Mouse (Mus musculus) midbrain, embryonic 15.5 days (tissue): Measurements from ENCODE around the gene D630023F18Rik. TPM values are rescaled to one million over a fixed set of nuclear protein-coding genes. Genes with fewer than 3 reads are reported as not detected.

Experiments used
- ATAC-seq: fragments of 200-750 bp; cut with Nextera tagmentation; replicated peaks from 2 replicates; pipeline ENCODE4 v1.8.0; 2017; ENCODE audit warnings: moderate TSS enrichment
- H3K27ac ChIP-seq: fragments of 300-500 bp; sonication (generic); 2 replicates; pipeline ENCODE4 v1.5.1; 2015; ENCODE audit warnings: mild to moderate bottlenecking, inconsistent platforms
- H3K27me3 ChIP-seq: fragments of 300-500 bp; sonication (generic); replicated peaks from 2 replicates; pipeline ENCODE4 v1.6.1; 2015; ENCODE audit warnings: inconsistent platforms
- H3K36me3 ChIP-seq: fragments of 300-500 bp; sonication (generic); replicated peaks from 2 replicates; pipeline ENCODE4 v1.6.1; 2015; ENCODE audit warnings: inconsistent platforms
- H3K4me1 ChIP-seq: fragments of 300-500 bp; sonication (generic); 2 replicates; pipeline ENCODE4 v1.6.1; 2015; ENCODE audit warnings: inconsistent platforms
- H3K4me2 ChIP-seq: fragments of 300-500 bp; sonication (generic); 2 replicates; pipeline ENCODE4 v1.6.1; 2015; ENCODE audit warnings: inconsistent platforms, mild to moderate bottlenecking, moderate library complexity
- H3K4me3 ChIP-seq: fragments of 300-500 bp; sonication (generic); 2 replicates; pipeline ENCODE4 v1.5.1; 2015; ENCODE audit warnings: mild to moderate bottlenecking, inconsistent platforms
- H3K9ac ChIP-seq: fragments of 300-500 bp; sonication (generic); 2 replicates; pipeline ENCODE4 v1.6.1; 2015; ENCODE audit warnings: mild to moderate bottlenecking, inconsistent platforms
- H3K9me3 ChIP-seq: fragments of 300-500 bp; sonication (generic); 2 replicates; pipeline ENCODE4 v1.6.1; 2016; ENCODE audit warnings: inconsistent platforms
- WGBS: fragments of 180-500 bp; shearing (Covaris S2); methylation state at CpG from one replicate; pipeline ENCODE4 v1.1.7; 2015; ENCODE audit warnings: mixed read lengths; 5-methylcytosine and 5-hydroxymethylcytosine counted together
- polyA plus RNA-seq: library from polyadenylated mRNA; unstranded; fragments of >200 nt; fragmentation: Nextera tagmentation; extraction: Ambion mirVana; gene quantifications from 2 replicates; pipeline ENCODE4 v1.2.1, GENCODE M21; 2015

D630023F18Rik gene
- polyA plus RNA-seq, 1 experiment from 2014 or later: 1.1 TPM

GRCm38 (mm10) chr1:65132833-65133232 lies 9.8 kb upstream of the D630023F18Rik start:
- WGBS: 73% methylated on average over 1 of the region's 1 CpGs
- Histone ChIP-seq H3K9ac (no peak overlapping the region), H3K4me1 (no peaks in the 10 kb centered on the region), H3K4me3 (no peak overlapping the region), H3K9me3 (no peaks in the 10 kb centered on the region), H3K36me3 (no peaks in the 10 kb centered on the region), H3K27me3 (no peaks in the 10 kb centered on the region), H3K27ac (no peak overlapping the region), H3K4me2 (no peak overlapping the region)
- no peak for ATAC-seq

- Histone ChIP-seq H3K27ac (no peak overlapping the region), H3K9me3 (no peaks in the 10 kb centered on the region), H3K9ac (no peak overlapping the region), H3K36me3 (no peaks in the 10 kb centered on the region), H3K4me3 (no peak overlapping the region), H3K4me1 (no peaks in the 10 kb centered on the region), H3K4me2 (no peak overlapping the region), H3K27me3 (no peaks in the 10 kb centered on the region)
- WGBS: 92% methylated on average over 1 of the region's 1 CpGs
- no peak for ATAC-seq
Observed at GRCm38 (mm10) chr1:65131671-65132070, 8.7 kb upstream of the D630023F18Rik start.

GRCm38 (mm10) chr1:65130226-65130625 lies 7.2 kb upstream of the D630023F18Rik start:
- no peaks in the 10 kb centered on the region for H3K9me3 ChIP-seq
- H3K4me3 ChIP-seq: no peak overlapping the region
- H3K36me3 ChIP-seq: no peaks in the 10 kb centered on the region
- H3K27ac ChIP-seq: no peak overlapping the region
- no peak overlapping the region for H3K4me2 ChIP-seq
- no peak overlapping the region for H3K9ac ChIP-seq
- no peaks in the 10 kb centered on the region for H3K27me3 ChIP-seq
- no peak for ATAC-seq
- H3K4me1 ChIP-seq: no peaks in the 10 kb centered on the region
- WGBS: 82% methylated on average over 3 of the region's 3 CpGs

- H3K9ac ChIP-seq: no peak overlapping the region
- no peaks in the 10 kb centered on the region for H3K9me3 ChIP-seq
- no peak overlapping the region for H3K27ac ChIP-seq
- WGBS: 75% methylated on average over 3 of the region's 3 CpGs
- H3K36me3 ChIP-seq: no peaks in the 10 kb centered on the region
- no peaks in the 10 kb centered on the region for H3K27me3 ChIP-seq
- no peak overlapping the region for H3K4me2 ChIP-seq
- H3K4me3 ChIP-seq: no peak overlapping the region
- ATAC-seq: no peak
- H3K4me1 ChIP-seq: no peaks in the 10 kb centered on the region
Observed at GRCm38 (mm10) chr1:65129634-65130180, 6.7 kb upstream of the D630023F18Rik start.

GRCm38 (mm10) chr1:65119438-65119837 lies 3.6 kb downstream of the D630023F18Rik start, which contains the start of gene Gm28845:
Gene Gm28845 (minus strand): TSS chr1:65119558.
- ATAC-seq: no peak
- Histone ChIP-seq H3K4me3 (no peak within 1 kb of the TSS), H3K27ac (no peak within 1 kb of the TSS), H3K9me3 (no peaks in the 10 kb centered on the region), H3K9ac (no peak within 1 kb of the TSS), H3K36me3 (no peaks in the 10 kb centered on the region), H3K27me3 (no peaks in the 10 kb centered on the region), H3K4me2 (no peak within 1 kb of the TSS), H3K4me1 (no peaks in the 10 kb centered on the region)
- WGBS: 88% methylated on average over 1 of the region's 1 CpGs

- ATAC-seq: no peak
- H3K27me3 ChIP-seq: no peaks in the 10 kb centered on the region
- no peak overlapping the region for H3K4me3 ChIP-seq
- no peak overlapping the region for H3K9ac ChIP-seq
- no peak overlapping the region for H3K27ac ChIP-seq
- H3K4me1 ChIP-seq: no peaks in the 10 kb centered on the region
- H3K9me3 ChIP-seq: no peaks in the 10 kb centered on the region
- H3K36me3 ChIP-seq: no peaks in the 10 kb centered on the region
- no peak overlapping the region for H3K4me2 ChIP-seq
- 85% methylated on average over 8 of the region's 8 CpGs for WGBS
Observed at GRCm38 (mm10) chr1:65118150-65118913, 4.7 kb downstream of the D630023F18Rik start.

GRCm38 (mm10) chr1:65113536-65114172 lies 9.4 kb downstream of the D630023F18Rik start:
- H3K9me3 ChIP-seq: no peaks in the 10 kb centered on the region
- no peak overlapping the region for H3K9ac ChIP-seq
- no peaks in the 10 kb centered on the region for H3K36me3 ChIP-seq
- H3K4me1 ChIP-seq: 0 out of 2 replicates have a peak, but pooled peaks cover 2% of the 10 kb centered on the region
- no peaks in the 10 kb centered on the region for H3K27me3 ChIP-seq
- ATAC-seq: no peak
- H3K27ac ChIP-seq: no peak overlapping the region
- H3K4me2 ChIP-seq: no peak overlapping the region
- WGBS: 91% methylated on average over 5 of the region's 5 CpGs
- H3K4me3 ChIP-seq: no peak overlapping the region

GRCm38 (mm10) chr1:65112807-65113196 lies 10.2 kb downstream of the D630023F18Rik start:
- no peak overlapping the region for H3K4me3 ChIP-seq
- peak overlapping the region; percentile 31; the same call in 1 of the 2 replicates for H3K4me2 ChIP-seq
- 53% methylated on average over 14 of the region's 14 CpGs for WGBS

GRCm38 (mm10) chr1:65112031-65112806 lies 10.8 kb downstream of the D630023F18Rik start:
- no peak overlapping the region for H3K9ac ChIP-seq
- 12% methylated on average over 8 of the region's 8 CpGs for WGBS
- H3K27me3 ChIP-seq: no peaks in the 10 kb centered on the region
- 0 out of 2 replicates have a peak, but pooled peaks cover 2% of the 10 kb centered on the region for H3K4me1 ChIP-seq
- H3K4me3 ChIP-seq: no peak overlapping the region
- peak overlapping the region; percentile 31 for H3K4me2 ChIP-seq
- no peaks in the 10 kb centered on the region for H3K36me3 ChIP-seq
- peak; percentile 81 for ATAC-seq
- no peak overlapping the region for H3K27ac ChIP-seq
- no peaks in the 10 kb centered on the region for H3K9me3 ChIP-seq

More at GRCm38 (mm10) chr1:65112807-65113196, 10.2 kb downstream of the D630023F18Rik start:
- Histone ChIP-seq H3K9me3 (no peaks in the 10 kb centered on the region), H3K27ac (no peak overlapping the region), H3K4me1 (0 out of 2 replicates have a peak, but pooled peaks cover 2% of the 10 kb centered on the region), H3K36me3 (no peaks in the 10 kb centered on the region), H3K27me3 (no peaks in the 10 kb centered on the region), H3K9ac (no peak overlapping the region)
- ATAC-seq: no peak

- no peak overlapping the region for H3K9ac ChIP-seq
- H3K9me3 ChIP-seq: no peaks in the 10 kb centered on the region
- H3K4me3 ChIP-seq: no peak overlapping the region
- 77% methylated on average over 25 of the region's 25 CpGs for WGBS
- ATAC-seq: no peak
- no peaks in the 10 kb centered on the region for H3K36me3 ChIP-seq
- H3K27me3 ChIP-seq: no peaks in the 10 kb centered on the region
- H3K4me1 ChIP-seq: 0 out of 2 replicates have a peak, but pooled peaks cover 2% of the 10 kb centered on the region
- H3K27ac ChIP-seq: no peak overlapping the region
- no peak overlapping the region for H3K4me2 ChIP-seq
Observed at GRCm38 (mm10) chr1:65109756-65110435, 13.1 kb downstream of the D630023F18Rik start.

GRCm38 (mm10) chr1:65109196-65109595 lies 13.8 kb downstream of the D630023F18Rik start:
- Histone ChIP-seq H3K4me2 (no peak overlapping the region), H3K36me3 (no peaks in the 10 kb centered on the region), H3K27ac (no peak overlapping the region), H3K9ac (no peak overlapping the region), H3K9me3 (no peaks in the 10 kb centered on the region), H3K4me3 (no peak overlapping the region), H3K4me1 (0 out of 2 replicates have a peak, but pooled peaks cover 2% of the 10 kb centered on the region), H3K27me3 (no peaks in the 10 kb centered on the region)
- no peak for ATAC-seq
- 92% methylated on average over 8 of the region's 8 CpGs for WGBS
